Mouse (Mus musculus) limb, embryonic 12.5 days (tissue): ENCODE measurements around the gene Gmeb2. TPM values are rescaled to one million over a fixed set of nuclear protein-coding genes. Genes with fewer than 3 reads are reported as not detected.
"Not testable (repeated sequence)": the region's sequence is repeated elsewhere in the genome, so short reads cannot be mapped to it uniquely, and the experiment has no call there.

Source experiments
- ATAC-seq: fragments of 200-750 bp; cut with Nextera tagmentation; 2 replicates; pipeline ENCODE4 v1.8.0; 2017; ENCODE audit warnings: low read depth, moderate TSS enrichment; ENCODE audit not compliant: insufficient number of reproducible peaks, insufficient read depth, low FRiP score, low TSS enrichment
- H3K27ac ChIP-seq: fragments of 300-500 bp; sonication (generic); 2 replicates; pipeline ENCODE4 v1.5.1; 2016; ENCODE audit warnings: mild to moderate bottlenecking, moderate library complexity
- H3K27me3 ChIP-seq: fragments of 300-500 bp; sonication (generic); 2 replicates; pipeline ENCODE4 v1.6.1; 2016; ENCODE audit warnings: mild to moderate bottlenecking, moderate library complexity
- H3K36me3 ChIP-seq: fragments of 300-500 bp; sonication (generic); 2 replicates; pipeline ENCODE4 v1.6.1; 2016; ENCODE audit warnings: mild to moderate bottlenecking, moderate library complexity
- H3K4me1 ChIP-seq: fragments of 300-500 bp; sonication (generic); replicated peaks from 2 replicates; pipeline ENCODE4 v1.6.1; 2016
- H3K4me2 ChIP-seq: fragments of 300-500 bp; sonication (generic); 2 replicates; pipeline ENCODE4 v1.6.1; 2016; ENCODE audit warnings: mild to moderate bottlenecking, moderate library complexity
- H3K4me3 ChIP-seq: fragments of 300-500 bp; sonication (generic); replicated peaks from 2 replicates; pipeline ENCODE4 v1.5.1; 2016; ENCODE audit warnings: mild to moderate bottlenecking
- H3K9ac ChIP-seq: fragments of 300-500 bp; sonication (generic); replicated peaks from 2 replicates; pipeline ENCODE4 v1.6.1; 2016; ENCODE audit warnings: mild to moderate bottlenecking, moderate library complexity
- H3K9me3 ChIP-seq: fragments of 300-500 bp; sonication (generic); 2 replicates; pipeline ENCODE4 v1.6.1; 2016; ENCODE audit warnings: mild to moderate bottlenecking, moderate library complexity
- WGBS: fragments of 180-500 bp; shearing (Covaris S2); methylation state at CpG from one replicate; pipeline ENCODE4 v1.1.7; 2016; 5-methylcytosine and 5-hydroxymethylcytosine counted together
- polyA plus RNA-seq: library from polyadenylated mRNA; unstranded; fragments of >200 nt; fragmentation: Nextera tagmentation; extraction: Ambion mirVana; gene quantifications from 2 replicates; pipeline ENCODE4 v1.2.1, GENCODE M21; 2016

Gene Gmeb2
- polyA plus RNA-seq = 21.0 and 22.5 TPM in 2 replicates

- WGBS = under 1% methylated on average over 24 of the region's 38 CpGs
- H3K27me3 ChIP-seq, H3K9me3 ChIP-seq: not testable (repeated sequence)
- H3K9ac ChIP-seq = peak within 1 kb of the TSS; percentile 79
- H3K4me1 ChIP-seq = peaks cover 15% of the 10 kb centered on the region
- H3K27ac ChIP-seq = peak within 1 kb of the TSS; percentile 96
- H3K4me2 ChIP-seq = peak within 1 kb of the TSS; percentile 62
- H3K4me3 ChIP-seq = peak within 1 kb of the TSS; percentile 61
- peaks cover 25% of the 10 kb centered on the region for H3K36me3 ChIP-seq
- ATAC-seq = peak; percentile 95
These were observed at the start of gene Gmeb2 for GRCm38 (mm10) chr2:181287958-181288350. Gmeb2 (minus strand) TSS chr2:181288035.

GRCm38 (mm10) chr2:181334023-181334422, 46.2 kb upstream of the Gmeb2 start:
- Histone ChIP-seq H3K9ac (no peak overlapping the region), H3K9me3 (no peaks in the 10 kb centered on the region), H3K27ac (no peak overlapping the region), H3K4me1 (no peaks in the 10 kb centered on the region), H3K4me2 (no peak overlapping the region), H3K4me3 (no peak overlapping the region), H3K27me3 (no peaks in the 10 kb centered on the region), H3K36me3 (peaks cover 86% of the 10 kb centered on the region)
- 68% methylated on average over 3 of the region's 3 CpGs for WGBS
- no peak for ATAC-seq

GRCm38 (mm10) chr2:181332542-181332941, 44.7 kb upstream of the Gmeb2 start:
- no peak overlapping the region for H3K4me2 ChIP-seq
- H3K4me3 ChIP-seq = no peak overlapping the region
- no peak for ATAC-seq
- no peaks in the 10 kb centered on the region for H3K4me1 ChIP-seq
- H3K36me3 ChIP-seq = peaks cover 87% of the 10 kb centered on the region
- no peak overlapping the region for H3K27ac ChIP-seq
- H3K9me3 ChIP-seq = no peaks in the 10 kb centered on the region
- H3K9ac ChIP-seq = no peak overlapping the region
- H3K27me3 ChIP-seq = no peaks in the 10 kb centered on the region

GRCm38 (mm10) chr2:181326098-181326497, 38.3 kb upstream of the Gmeb2 start:
- WGBS = 93% methylated on average over 2 of the region's 2 CpGs
- Histone ChIP-seq H3K27me3 (no peaks in the 10 kb centered on the region), H3K4me1 (no peaks in the 10 kb centered on the region), H3K9me3 (no peaks in the 10 kb centered on the region), H3K27ac (no peak overlapping the region), H3K36me3 (peaks cover 93% of the 10 kb centered on the region), H3K4me2 (no peak overlapping the region), H3K9ac (no peak overlapping the region), H3K4me3 (no peak overlapping the region)
- ATAC-seq = no peak

- Histone ChIP-seq H3K4me2 (no peak overlapping the region), H3K9me3 (no peaks in the 10 kb centered on the region), H3K4me1 (peaks cover 6% of the 10 kb centered on the region), H3K4me3 (no peak overlapping the region), H3K36me3 (peaks cover 53% of the 10 kb centered on the region), H3K27ac (no peak overlapping the region), H3K27me3 (peaks cover 3% of the 10 kb centered on the region; the same call in 1 of the 2 replicates), H3K9ac (no peak overlapping the region)
- no peak for ATAC-seq
- WGBS = 82% methylated on average over 5 of the region's 5 CpGs
These were observed 34.3 kb upstream of the Gmeb2 start for GRCm38 (mm10) chr2:181322136-181322535.

GRCm38 (mm10) chr2:181320103-181320499, 32.3 kb upstream of the Gmeb2 start:
- no peak for ATAC-seq
- Histone ChIP-seq H3K4me1 (peaks cover 6% of the 10 kb centered on the region), H3K4me3 (peak overlapping the region; percentile 62), H3K27ac (0 out of 2 replicates have a peak overlapping the region, but pooled peaks have one; percentile 59), H3K27me3 (peaks cover 23% of the 10 kb centered on the region), H3K9me3 (no peaks in the 10 kb centered on the region), H3K9ac (peak overlapping the region; percentile 51), H3K36me3 (peaks cover 33% of the 10 kb centered on the region), H3K4me2 (peak overlapping the region; percentile 82)
- WGBS = 10% methylated on average over 7 of the region's 7 CpGs

GRCm38 (mm10) chr2:181319248-181320102, 31.6 kb upstream of the Gmeb2 start, which contains the start of gene Rtel1:
Rtel1 (plus strand) TSS chr2:181319739.
- peaks cover 29% of the 10 kb centered on the region for H3K27me3 ChIP-seq
- no peaks in the 10 kb centered on the region for H3K9me3 ChIP-seq
- H3K4me3 ChIP-seq = peak within 1 kb of the TSS; percentile 62
- peaks cover 6% of the 10 kb centered on the region for H3K4me1 ChIP-seq
- peak within 1 kb of the TSS; percentile 51 for H3K9ac ChIP-seq
- peak within 1 kb of the TSS; percentile 82 for H3K4me2 ChIP-seq
- peak within 1 kb of the TSS; percentile 59; the same call in 1 of the 2 replicates for H3K27ac ChIP-seq
- ATAC-seq = peak; percentile 84
- WGBS = 8% methylated on average over 40 of the region's 40 CpGs
- H3K36me3 ChIP-seq = peaks cover 27% of the 10 kb centered on the region

GRCm38 (mm10) chr2:181314080-181314810, 26.4 kb upstream of the Gmeb2 start, which contains the start of gene Stmn3:
Stmn3 (minus strand) TSS chr2:181314500.
- H3K36me3 ChIP-seq = no peaks in the 10 kb centered on the region
- peaks cover 5% of the 10 kb centered on the region; the same call in 1 of the 2 replicates for H3K4me1 ChIP-seq
- H3K4me3 ChIP-seq = peak within 1 kb of the TSS; percentile 24
- H3K4me2 ChIP-seq = peak within 1 kb of the TSS; percentile 42
- H3K9ac ChIP-seq = 0 out of 2 replicates have a peak within 1 kb of the TSS, but pooled peaks have one; percentile 12
- WGBS = 4% methylated on average over 23 of the region's 23 CpGs
- no peaks in the 10 kb centered on the region for H3K9me3 ChIP-seq
- H3K27ac ChIP-seq = no peak within 1 kb of the TSS
- H3K27me3 ChIP-seq = peaks cover 70% of the 10 kb centered on the region
- no peak; the same call in 1 of the 2 replicates for ATAC-seq

- Histone ChIP-seq H3K4me2 (peak overlapping the region; percentile 42), H3K9me3 (no peaks in the 10 kb centered on the region), H3K4me1 (peaks cover 5% of the 10 kb centered on the region; the same call in 1 of the 2 replicates), H3K36me3 (no peaks in the 10 kb centered on the region), H3K9ac (0 out of 2 replicates have a peak overlapping the region, but pooled peaks have one; percentile 12), H3K27ac (no peak overlapping the region), H3K27me3 (peaks cover 77% of the 10 kb centered on the region), H3K4me3 (peak overlapping the region; percentile 24)
- ATAC-seq = peak; percentile 70
- WGBS = 5% methylated on average over 35 of the region's 35 CpGs
These were observed 25.7 kb upstream of the Gmeb2 start for GRCm38 (mm10) chr2:181313344-181314079.

- Histone ChIP-seq H3K9me3 (no peaks in the 10 kb centered on the region), H3K27me3 (peaks cover 82% of the 10 kb centered on the region), H3K9ac (no peak overlapping the region), H3K4me3 (no peak overlapping the region), H3K36me3 (no peaks in the 10 kb centered on the region), H3K4me1 (peaks cover 5% of the 10 kb centered on the region; the same call in 1 of the 2 replicates), H3K27ac (no peak overlapping the region), H3K4me2 (no peak overlapping the region)
- 20% methylated on average over 5 of the region's 5 CpGs for WGBS
- ATAC-seq = no peak
These were observed 25.1 kb upstream of the Gmeb2 start for GRCm38 (mm10) chr2:181313006-181313343.
